Mouse (Mus musculus) MEL-GATA-1-ER (cell line): ENCODE data around the gene Gm9780.
"Not testable (repeated sequence)": the region's sequence is repeated elsewhere in the genome, so short reads cannot be mapped to it uniquely, and the experiment has no call there.

Source experiments
- DNase-seq: peaks from one replicate; pipeline ENCODE4 v3.0.0-alpha.2; 2012; ENCODE audit warnings: low read depth; ENCODE audit errors: extremely low read depth

Gene Gm9780

GRCm38 (mm10) chr14:26042611-26043010, at the start of gene Gm9780:
Gm9780 (minus strand) TSS chr14:26042711.
- DNase-seq, result not testable (repeated sequence)

GRCm38 (mm10) chr14:26081997-26082396, 39.5 kb upstream of the Gm9780 start, which contains the start of gene Cphx3:
Cphx3 (plus strand) TSS chr14:26082297.
- not testable (repeated sequence) for DNase-seq

GRCm38 (mm10) chr14:26081216-26081615, 38.7 kb upstream of the Gm9780 start, which contains the start of gene Cphx2:
Cphx2 (plus strand) TSS chr14:26081516.
- not testable (repeated sequence) for DNase-seq

- not testable (repeated sequence) for DNase-seq
Measured at GRCm38 (mm10) chr14:26076620-26077390, 34.3 kb upstream of the Gm9780 start.

- DNase-seq, result not testable (repeated sequence)
Measured at GRCm38 (mm10) chr14:26067325-26067633, 24.8 kb upstream of the Gm9780 start, which contains the start of gene Tmem254c. Tmem254c (minus strand) TSS chr14:26067355.

- DNase-seq, result not testable (repeated sequence)
Measured at GRCm38 (mm10) chr14:26066574-26067324, 24.2 kb upstream of the Gm9780 start.

GRCm38 (mm10) chr14:26059362-26059761, 16.9 kb upstream of the Gm9780 start:
- DNase-seq, result not testable (repeated sequence)

- DNase-seq, result not testable (repeated sequence)
Measured at GRCm38 (mm10) chr14:26058184-26058583, 15.7 kb upstream of the Gm9780 start.

GRCm38 (mm10) chr14:26048767-26049166, 6.3 kb upstream of the Gm9780 start:
- DNase-seq, result not testable (repeated sequence)

GRCm38 (mm10) chr14:26047026-26047425, 4.5 kb upstream of the Gm9780 start:
- not testable (repeated sequence) for DNase-seq

GRCm38 (mm10) chr14:26045007-26045406, 2.5 kb upstream of the Gm9780 start:
- DNase-seq, result not testable (repeated sequence)

- not testable (repeated sequence) for DNase-seq
Measured at GRCm38 (mm10) chr14:26035439-26035838, 7.1 kb downstream of the Gm9780 start.

GRCm38 (mm10) chr14:26034364-26034763, 8.1 kb downstream of the Gm9780 start:
- not testable (repeated sequence) for DNase-seq

GRCm38 (mm10) chr14:26025653-26026052, 16.9 kb downstream of the Gm9780 start:
- not testable (repeated sequence) for DNase-seq

GRCm38 (mm10) chr14:26022831-26023230, 19.7 kb downstream of the Gm9780 start:
- not testable (repeated sequence) for DNase-seq

GRCm38 (mm10) chr14:26021555-26021954, 21.0 kb downstream of the Gm9780 start:
- DNase-seq, result not testable (repeated sequence)

- DNase-seq, result not testable (repeated sequence)
Measured at GRCm38 (mm10) chr14:26016414-26016813, 26.1 kb downstream of the Gm9780 start.

- DNase-seq, result not testable (repeated sequence)
Measured at GRCm38 (mm10) chr14:26007462-26007861, 35.0 kb downstream of the Gm9780 start.

GRCm38 (mm10) chr14:25981880-25982279, 60.6 kb downstream of the Gm9780 start:
- DNase-seq, result not testable (repeated sequence)

GRCm38 (mm10) chr14:25979242-25979941, 63.1 kb downstream of the Gm9780 start:
- not testable (repeated sequence) for DNase-seq
